Mouse (Mus musculus) midbrain, postnatal 0 days (tissue): Measurements from ENCODE around the gene Kng2. TPM values are rescaled to one million over a fixed set of nuclear protein-coding genes. Genes with fewer than 3 reads are reported as not detected.
"Not testable (repeated sequence)": the region's sequence is repeated elsewhere in the genome, so short reads cannot be mapped to it uniquely, and the experiment has no call there.

ENCODE experiments used
- ATAC-seq: fragments of 200-750 bp; cut with Nextera tagmentation; 2 replicates; pipeline ENCODE4 v1.8.0; 2017; ENCODE audit warnings: moderate number of reproducible peaks, mild to moderate bottlenecking, moderate TSS enrichment, moderate library complexity; ENCODE audit not compliant: low FRiP score
- DNase-seq: peaks from one replicate; pipeline ENCODE4 v3.0.0-alpha.2; 2015; ENCODE audit warnings: low spot score
- H3K27ac ChIP-seq: fragments of 300-500 bp; sonication (generic); 2 replicates; pipeline ENCODE4 v1.5.1; 2014; ENCODE audit warnings: low read depth, mild to moderate bottlenecking, low read length, mixed read lengths
- H3K27me3 ChIP-seq: fragments of 300-500 bp; sonication (generic); 2 replicates; pipeline ENCODE4 v1.6.1; 2014; ENCODE audit warnings: low read length, control low read depth, mixed read lengths; ENCODE audit not compliant: insufficient read depth
- H3K36me3 ChIP-seq: fragments of 300-500 bp; sonication (generic); 2 replicates; pipeline ENCODE4 v1.6.1; 2014; ENCODE audit warnings: low read length, control low read depth, mixed read lengths; ENCODE audit not compliant: insufficient read depth
- H3K4me1 ChIP-seq: fragments of 300-500 bp; sonication (generic); 2 replicates; pipeline ENCODE4 v1.6.1; 2014; ENCODE audit warnings: mild to moderate bottlenecking, control low read depth, antibody characterized with exemption, low read length, mixed read lengths; ENCODE audit not compliant: insufficient read depth
- H3K4me2 ChIP-seq: fragments of 300-500 bp; sonication (generic); 2 replicates; pipeline ENCODE4 v1.6.1; 2014; ENCODE audit warnings: low read depth, mild to moderate bottlenecking, low read length, mixed read lengths; ENCODE audit not compliant: poor library complexity, severe bottlenecking
- H3K4me3 ChIP-seq: fragments of 300-500 bp; sonication (generic); 2 replicates; pipeline ENCODE4 v1.5.1; 2014; ENCODE audit warnings: low read depth, mild to moderate bottlenecking, low read length, moderate library complexity
- H3K9ac ChIP-seq: fragments of 300-500 bp; sonication (generic); replicated peaks from 2 replicates; pipeline ENCODE4 v1.6.1; 2014; ENCODE audit warnings: mild to moderate bottlenecking, low read length, moderate library complexity, mixed read lengths; ENCODE audit not compliant: poor library complexity, severe bottlenecking
- H3K9me3 ChIP-seq: fragments of 300-500 bp; sonication (generic); 2 replicates; pipeline ENCODE4 v1.6.1; 2016; ENCODE audit warnings: low read length, control low read depth
- CTCF ChIP-seq: IDR thresholded peaks from 2 replicates; pipeline ENCODE4 v1.5.1; 2016; ENCODE audit warnings: antibody characterized with exemption, mild to moderate bottlenecking
- WGBS: fragments of 180-500 bp; shearing (Covaris S2); extraction: QIAGEN DNeasy Blood & Tissue Kit; methylation state at CpG from one replicate; pipeline ENCODE4 v1.1.7; 2014; 5-methylcytosine and 5-hydroxymethylcytosine counted together
- polyA plus RNA-seq: library from polyadenylated mRNA; unstranded; fragments of >200 nt; fragmentation: Nextera tagmentation; extraction: Ambion mirVana; gene quantifications from 2 replicates; pipeline ENCODE4 v1.2.1, GENCODE M21; 2015
- total RNA-seq: library from RNA; depleted of rRNA; stranded (reverse); fragments of >200 nt; gene quantifications from 2 replicates; pipeline ENCODE4 v1.2.3, GENCODE M21; 2014; rRNA removed

Gene Kng2
- not detected in 2 replicates for total RNA-seq
- not detected in 2 replicates for polyA plus RNA-seq

- WGBS: 83% methylated on average over 3 of the region's 3 CpGs
- not testable (repeated sequence) for H3K4me3 ChIP-seq, H3K4me2 ChIP-seq, H3K36me3 ChIP-seq, H3K9me3 ChIP-seq, H3K9ac ChIP-seq, H3K27me3 ChIP-seq, H3K27ac ChIP-seq, ATAC-seq, H3K4me1 ChIP-seq, DNase-seq
These were observed at the start of gene Kng2 for GRCm38 (mm10) chr16:23028966-23029600. Gene Kng2 (minus strand): TSS chr16:23029482.

GRCm38 (mm10) chr16:23077516-23077915 lies 48.2 kb upstream of the Kng2 start:
- WGBS: 87% methylated on average over 6 of the region's 6 CpGs
- H3K27ac ChIP-seq, H3K36me3 ChIP-seq, H3K4me3 ChIP-seq, DNase-seq, H3K9ac ChIP-seq, H3K9me3 ChIP-seq, H3K4me2 ChIP-seq, ATAC-seq, H3K4me1 ChIP-seq, H3K27me3 ChIP-seq: not testable (repeated sequence)

GRCm38 (mm10) chr16:23060781-23061325 lies 31.6 kb upstream of the Kng2 start:
- not testable (repeated sequence) for ATAC-seq, H3K9ac ChIP-seq, H3K4me3 ChIP-seq, H3K4me1 ChIP-seq, H3K4me2 ChIP-seq, H3K27me3 ChIP-seq, DNase-seq, H3K27ac ChIP-seq, H3K9me3 ChIP-seq, H3K36me3 ChIP-seq
- WGBS: 84% methylated on average over 5 of the region's 5 CpGs

- not testable (repeated sequence) for H3K4me2 ChIP-seq, ATAC-seq, DNase-seq, H3K9me3 ChIP-seq, H3K27me3 ChIP-seq, H3K36me3 ChIP-seq, H3K4me3 ChIP-seq, H3K27ac ChIP-seq, H3K4me1 ChIP-seq, H3K9ac ChIP-seq
- 61% methylated on average over 4 of the region's 4 CpGs for WGBS
These were observed 30.3 kb upstream of the Kng2 start for GRCm38 (mm10) chr16:23059630-23060029.

- DNase-seq, H3K4me3 ChIP-seq, H3K27ac ChIP-seq, ATAC-seq, H3K9me3 ChIP-seq, H3K27me3 ChIP-seq, H3K4me2 ChIP-seq, H3K9ac ChIP-seq, H3K4me1 ChIP-seq, H3K36me3 ChIP-seq: not testable (repeated sequence)
- 74% methylated on average over 1 of the region's 1 CpGs for WGBS
These were observed 28.6 kb upstream of the Kng2 start, which contains the start of gene Kng1 for GRCm38 (mm10) chr16:23057668-23058447. Gene Kng1 (plus strand): TSS chr16:23057865.

DNA sequence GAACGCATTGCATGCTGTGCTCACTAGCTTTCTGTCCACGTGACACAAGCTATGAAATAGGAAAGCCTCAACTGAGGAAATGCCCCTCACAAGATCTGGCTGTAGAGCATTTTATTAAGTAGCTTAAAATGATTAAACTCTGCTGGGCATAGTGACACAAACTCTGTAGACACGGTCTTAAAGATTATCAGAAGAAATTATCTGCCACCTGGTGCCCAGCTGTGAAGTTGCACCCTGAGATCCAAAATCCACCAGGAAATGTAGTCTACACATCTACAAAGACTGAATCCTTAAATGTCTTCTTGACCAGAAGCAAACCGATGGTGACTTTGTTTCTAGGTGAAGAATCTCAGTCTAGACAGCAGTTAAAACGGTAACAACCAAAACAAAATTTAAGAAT lies 17.0 kb upstream of the Kng2 start:
- peak; percentile 69 for DNase-seq
- 60% methylated on average over 5 of the region's 5 CpGs for WGBS
- Histone ChIP-seq H3K9me3 (no peaks in the 10 kb centered on the region), H3K27me3 (no peaks in the 10 kb centered on the region), H3K4me2 (no peak overlapping the region), H3K36me3 (no peaks in the 10 kb centered on the region), H3K4me3 (no peak overlapping the region), H3K9ac (no peak overlapping the region), H3K4me1 (no peaks in the 10 kb centered on the region), H3K27ac (no peak overlapping the region)
- peak; percentile 75 for TF ChIP-seq CTCF
- ATAC-seq: no peak; the same call in 1 of the 2 replicates
